Mouse (Mus musculus) effector memory CD4-positive, alpha-beta T cell, adult 7 months (primary cell): Measurements from ENCODE around the gene Ldhb. TPM values are rescaled to one million over a fixed set of nuclear protein-coding genes. Genes with fewer than 3 reads are reported as not detected.

ENCODE experiments used
- polyA plus RNA-seq: library from polyadenylated mRNA; unstranded; fragments of 100-300 nt; shearing (Covaris generic); gene quantifications from one replicate; pipeline ENCODE4 v1.2.1, GENCODE M21; 2017

Ldhb gene
- 26.8 TPM for polyA plus RNA-seq

GRCm38 (mm10) chr6:142507785-142508162 is at the start of gene Ldhb:
TSS of gene Ldhb (minus strand) at chr6:142507957.

GRCm38 (mm10) chr6:142472801-142473203 is 35.0 kb downstream of the Ldhb start, which contains the start of gene Gys2:
TSS of gene Gys2 (minus strand) at chr6:142473109.

Other genes starting within 250 kb of the Ldhb start
- not detected for gene Iapp, start 209.5 kb downstream of the Ldhb start, polyA plus RNA-seq
- 0.20 TPM for gene Slco1a5, start 185.0 kb downstream of the Ldhb start, polyA plus RNA-seq
- 17.9 TPM for gene Pyroxd1, start 162.3 kb downstream of the Ldhb start, polyA plus RNA-seq
- 36.5 TPM for gene Recql, start 120.9 kb downstream of the Ldhb start, polyA plus RNA-seq
- 36.2 TPM for gene Golt1b, start 120.7 kb downstream of the Ldhb start, polyA plus RNA-seq
- 1.1 TPM for gene Spx, start 94.5 kb downstream of the Ldhb start, polyA plus RNA-seq
- not detected for gene Gys2, start 34.8 kb downstream of the Ldhb start, polyA plus RNA-seq
- gene Kcnj8, start 63.7 kb upstream of the Ldhb start, polyA plus RNA-seq = 5.3 TPM
- gene Abcc9, start 194.4 kb upstream of the Ldhb start, polyA plus RNA-seq = 0.41 TPM
- 98.8 TPM for gene Cmas, start 248.7 kb upstream of the Ldhb start, polyA plus RNA-seq